Mouse (Mus musculus): ENCODE results near the gene Clint1. TPM values are rescaled to one million over a fixed set of nuclear protein-coding genes. Genes with fewer than 3 reads are reported as not detected.
A peak's percentile ranks its signal among the peaks of the same experiment; 100 is the strongest.

The Clint1 gene
- polyA plus RNA-seq, 1 experiment from 2014 or later: 80.2 TPM

DNA sequence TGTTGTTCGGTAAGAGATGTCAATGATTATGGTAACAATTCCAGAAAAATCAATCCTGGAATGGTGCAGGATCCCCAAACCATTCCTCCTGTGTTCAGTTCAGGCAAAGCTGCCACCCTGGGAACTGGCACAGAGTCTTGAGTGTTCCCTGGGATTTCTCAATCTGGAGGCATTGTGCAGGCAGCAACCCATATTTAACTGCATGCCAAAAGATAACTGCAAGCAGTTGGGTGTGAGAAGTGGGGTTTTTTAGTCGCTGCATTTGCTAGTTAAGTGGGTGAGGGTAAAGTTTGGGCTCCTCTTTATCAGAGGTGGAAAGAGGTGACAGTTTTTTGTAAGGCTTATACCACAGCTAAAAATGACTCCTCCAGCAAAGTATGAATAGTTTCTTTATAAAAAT is 95.6 kb downstream of the Clint1 start:
- ATAC-seq (ENCODE audit: insufficient number of reproducible peaks, low FRiP score): no peak
- H3K27ac ChIP-seq (ENCODE audit: poor library complexity, severe bottlenecking): no peak overlapping the region
- no peaks in the 10 kb centered on the region for H3K9me3 ChIP-seq (replicated peaks)
- no peaks in the 10 kb centered on the region for H3K27me3 ChIP-seq (replicated peaks)
- no peak overlapping the region for H3K4me2 ChIP-seq
- no peak overlapping the region for H3K4me3 ChIP-seq
- H3K4me1 ChIP-seq (replicated peaks): peaks cover 15% of the 10 kb centered on the region
- 78% methylated on average over 2 of the region's 2 CpGs for WGBS
- no peak overlapping the region for H3K9ac ChIP-seq
- peaks cover 43% of the 10 kb centered on the region for H3K36me3 ChIP-seq

DNA sequence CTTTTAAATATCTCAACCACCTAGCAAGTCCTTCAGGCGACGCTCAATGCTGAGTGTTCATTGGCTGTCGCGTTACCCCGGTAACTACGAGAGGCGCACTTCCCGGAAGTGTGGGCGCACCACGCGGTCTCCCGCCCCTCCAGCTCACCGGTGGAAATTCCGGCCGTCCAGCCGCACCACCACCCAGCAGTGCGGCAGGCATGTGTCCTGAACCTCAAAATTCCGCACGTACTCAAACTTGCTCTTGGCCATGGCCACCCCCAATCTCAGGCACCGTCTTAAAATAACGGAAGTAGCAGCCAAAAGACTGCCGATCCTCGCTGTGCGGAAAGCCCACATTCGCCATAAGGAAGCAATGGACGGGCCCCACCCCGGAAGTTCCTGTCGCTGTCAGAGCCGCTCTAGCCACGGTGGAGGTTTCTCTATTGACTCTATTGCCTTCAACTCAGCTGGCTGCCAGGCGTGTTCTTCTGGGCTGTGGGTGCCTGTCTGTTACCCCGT is 103.3 kb downstream of the Clint1 start, which contains the start of gene Thg1l:
Gene Thg1l (minus strand): TSS at position 368 of the 501 bp plus-strand sequence.
- no peaks in the 10 kb centered on the region; the same call in 1 of the 2 replicates for H3K4me1 ChIP-seq (replicated peaks)
- H3K4me2 ChIP-seq: peak within 1 kb of the TSS; percentile 85
- H3K9me3 ChIP-seq (replicated peaks): no peaks in the 10 kb centered on the region
- ATAC-seq (ENCODE audit: insufficient number of reproducible peaks, low FRiP score): peak; percentile 98
- H3K27me3 ChIP-seq (replicated peaks): no peaks in the 10 kb centered on the region
- peak within 1 kb of the TSS; percentile 55 for H3K9ac ChIP-seq
- no peak within 1 kb of the TSS for H3K27ac ChIP-seq (ENCODE audit: poor library complexity, severe bottlenecking)
- peak within 1 kb of the TSS; percentile 70 for H3K4me3 ChIP-seq
- WGBS: under 1% methylated on average over 32 of the region's 32 CpGs
- peaks cover 28% of the 10 kb centered on the region for H3K36me3 ChIP-seq

DNA sequence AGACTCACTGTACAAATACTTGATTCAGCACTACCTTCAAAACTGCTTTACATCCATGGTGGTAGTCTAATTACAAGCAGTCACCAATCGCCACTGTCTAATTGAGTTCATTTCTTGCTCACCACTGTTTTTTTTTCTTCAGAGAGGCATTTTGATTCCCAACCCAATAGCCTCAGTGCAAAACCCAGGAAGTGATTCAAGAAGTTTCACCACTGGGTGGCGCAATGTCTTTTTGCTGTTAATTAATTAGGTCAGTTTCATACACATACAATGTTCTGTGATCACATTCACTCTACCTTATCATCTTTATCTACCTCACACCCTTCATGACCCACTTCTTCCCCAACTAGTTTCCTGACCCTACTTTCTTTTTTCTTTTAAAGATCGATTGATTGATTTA is 107.7 kb downstream of the Clint1 start:
- Histone ChIP-seq H3K4me3 (no peak overlapping the region), H3K36me3 (no peaks in the 10 kb centered on the region), H3K27ac (ENCODE audit: poor library complexity, severe bottlenecking) (no peak overlapping the region), H3K9ac (no peak overlapping the region), H3K4me2 (no peak overlapping the region), H3K27me3 (replicated peaks) (no peaks in the 10 kb centered on the region), H3K9me3 (replicated peaks) (no peaks in the 10 kb centered on the region), H3K4me1 (replicated peaks) (no peaks in the 10 kb centered on the region; the same call in 1 of the 2 replicates)
- no peak for ATAC-seq (ENCODE audit: insufficient number of reproducible peaks, low FRiP score)
- WGBS: 69% methylated on average over 3 of the region's 3 CpGs

DNA sequence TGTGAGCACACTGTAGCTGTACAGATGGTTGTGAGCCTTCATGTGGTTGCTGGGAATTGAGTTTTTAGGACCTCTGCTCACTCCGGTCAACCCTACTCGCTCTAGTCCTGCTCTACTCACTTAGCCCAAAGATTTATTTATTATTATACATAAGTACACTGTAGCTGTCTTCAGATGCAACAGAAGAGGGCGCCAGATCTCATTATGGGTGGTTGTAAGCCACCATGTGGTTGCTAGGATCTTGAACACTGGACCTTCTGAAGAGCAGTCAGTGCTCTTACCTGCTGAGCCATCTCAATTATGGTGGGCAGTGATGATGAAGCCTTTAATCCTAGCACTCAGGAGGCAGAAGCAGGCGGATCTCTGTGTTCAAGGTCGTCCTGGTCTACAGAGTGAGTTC is 108.2 kb downstream of the Clint1 start:
- no peak overlapping the region for H3K27ac ChIP-seq (ENCODE audit: poor library complexity, severe bottlenecking)
- H3K9me3 ChIP-seq (replicated peaks): no peaks in the 10 kb centered on the region
- ATAC-seq (ENCODE audit: insufficient number of reproducible peaks, low FRiP score): no peak
- no peaks in the 10 kb centered on the region for H3K4me1 ChIP-seq (replicated peaks)
- no peaks in the 10 kb centered on the region for H3K36me3 ChIP-seq
- 75% methylated on average over 5 of the region's 5 CpGs for WGBS
- H3K9ac ChIP-seq: no peak overlapping the region
- H3K4me3 ChIP-seq: no peak overlapping the region
- no peak overlapping the region for H3K4me2 ChIP-seq
- H3K27me3 ChIP-seq (replicated peaks): no peaks in the 10 kb centered on the region

Small RNA genes within 50 kb of the gene (microRNA-seq; reads per million reads assigned to microRNA genes)
- gene Gm22751: not detected

Other genes starting within 250 kb of the Clint1 start
- 13.1 and 14.3 TPM in 2 replicates for gene Lsm11, start 92.9 kb downstream of the Clint1 start, polyA plus RNA-seq (2016; fragmentation: Nextera tagmentation; extraction: Ambion mirVana)
- 8.6 and 9.2 TPM in 2 replicates for gene Thg1l, start 103.4 kb downstream of the Clint1 start, polyA plus RNA-seq (2016; fragmentation: Nextera tagmentation; extraction: Ambion mirVana)
- gene Sox30, start 128.3 kb downstream of the Clint1 start, polyA plus RNA-seq (2016; fragmentation: Nextera tagmentation; extraction: Ambion mirVana): 0.46 and 0.64 TPM in 2 replicates
- gene Gm12166, start 200.3 kb downstream of the Clint1 start, polyA plus RNA-seq (2016; fragmentation: Nextera tagmentation; extraction: Ambion mirVana): 3.4 and 4.0 TPM in 2 replicates
- 44.2 and 48.3 TPM in 2 replicates for gene Adam19, start 203.9 kb downstream of the Clint1 start, polyA plus RNA-seq (2016; fragmentation: Nextera tagmentation; extraction: Ambion mirVana)